Mouse (Mus musculus) testis, adult 2 months (tissue): ENCODE results near the gene Rabggtb. TPM values are rescaled to one million over a fixed set of nuclear protein-coding genes. Genes with fewer than 3 reads are reported as not detected.

Experiments used
- H3K27ac ChIP-seq: fragments of 200-500 bp; 2 replicates; pipeline ENCODE4 v1.5.1; 2012; ENCODE audit warnings: low read depth, low read length; ENCODE audit not compliant: control insufficient read depth, insufficient read depth
- H3K27me3 ChIP-seq: fragments of 200-500 bp; 2 replicates; pipeline ENCODE4 v1.6.1; 2012; ENCODE audit warnings: mild to moderate bottlenecking, low read length, moderate library complexity; ENCODE audit not compliant: control insufficient read depth, insufficient read depth
- H3K36me3 ChIP-seq: fragments of 200-500 bp; 2 replicates; pipeline ENCODE4 v1.6.1; 2012; ENCODE audit warnings: mild to moderate bottlenecking, low read length; ENCODE audit not compliant: control insufficient read depth, insufficient read depth
- H3K4me1 ChIP-seq: fragments of 200-500 bp; 2 replicates; pipeline ENCODE4 v1.6.1; 2012; ENCODE audit warnings: low read length; ENCODE audit not compliant: control insufficient read depth, insufficient read depth
- H3K4me3 ChIP-seq: fragments of 200-500 bp; 2 replicates; pipeline ENCODE4 v1.5.1; 2012; ENCODE audit warnings: low read depth, mild to moderate bottlenecking, low read length, moderate library complexity, mixed read lengths; ENCODE audit not compliant: control insufficient read depth
- CTCF ChIP-seq: fragments of 200-500 bp; IDR thresholded peaks from 2 replicates; pipeline ENCODE4 v1.5.1; 2012; ENCODE audit warnings: low read depth, mild to moderate bottlenecking, inconsistent platforms, low read length, moderate library complexity; ENCODE audit not compliant: control insufficient read depth, insufficient read depth, insufficient replicate concordance
- POLR2A ChIP-seq: fragments of 200-500 bp; IDR thresholded peaks from 2 replicates; pipeline ENCODE4 v1.6.1; 2012; ENCODE audit warnings: low read depth, mild to moderate bottlenecking, inconsistent platforms, low read length, moderate library complexity; ENCODE audit not compliant: control insufficient read depth
- polyA plus RNA-seq: library from polyadenylated mRNA; depleted of rRNA; stranded (reverse); fragments of >200 nt; gene quantifications from 2 replicates; pipeline ENCODE4 v1.2.3, GENCODE M21; 2012

Gene Rabggtb
- polyA plus RNA-seq, 1 experiment = 11.6 TPM

GRCm38 (mm10) chr3:153940021-153940420, 27.2 kb upstream of the Rabggtb start:
- TF ChIP-seq CTCF (no peak), POLR2A (no peak)
- H3K27ac ChIP-seq = no peak overlapping the region
- H3K4me3 ChIP-seq = no peak overlapping the region
- no peaks in the 10 kb centered on the region for H3K36me3 ChIP-seq
- no peaks in the 10 kb centered on the region for H3K4me1 ChIP-seq
- H3K27me3 ChIP-seq = no peaks in the 10 kb centered on the region

GRCm38 (mm10) chr3:153937116-153937810, 24.5 kb upstream of the Rabggtb start:
- H3K36me3 ChIP-seq = no peaks in the 10 kb centered on the region
- no peaks in the 10 kb centered on the region for H3K4me1 ChIP-seq
- H3K27ac ChIP-seq = no peak overlapping the region
- no peak overlapping the region for H3K4me3 ChIP-seq
- no peak for TF ChIP-seq CTCF
- no peaks in the 10 kb centered on the region for H3K27me3 ChIP-seq

- no peaks in the 10 kb centered on the region for H3K4me1 ChIP-seq
- TF ChIP-seq POLR2A (no peak), CTCF (no peak)
- no peaks in the 10 kb centered on the region for H3K27me3 ChIP-seq
- H3K4me3 ChIP-seq = no peak overlapping the region
- H3K36me3 ChIP-seq = no peaks in the 10 kb centered on the region
- H3K27ac ChIP-seq = no peak overlapping the region
Measured at GRCm38 (mm10) chr3:153935878-153936277, 23.1 kb upstream of the Rabggtb start.

- no peak for TF ChIP-seq CTCF
- no peak for TF ChIP-seq POLR2A
- Histone ChIP-seq H3K27ac (no peak overlapping the region), H3K27me3 (no peaks in the 10 kb centered on the region), H3K4me1 (no peaks in the 10 kb centered on the region), H3K4me3 (no peak overlapping the region), H3K36me3 (no peaks in the 10 kb centered on the region)
Measured at GRCm38 (mm10) chr3:153932461-153932860, 19.7 kb upstream of the Rabggtb start.

- Histone ChIP-seq H3K27ac (no peak overlapping the region), H3K36me3 (no peaks in the 10 kb centered on the region), H3K27me3 (no peaks in the 10 kb centered on the region), H3K4me3 (no peak overlapping the region), H3K4me1 (no peaks in the 10 kb centered on the region)
- TF ChIP-seq CTCF (no peak), POLR2A (no peak)
Measured at GRCm38 (mm10) chr3:153929526-153929925, 16.7 kb upstream of the Rabggtb start.

- Histone ChIP-seq H3K27ac (no peak overlapping the region), H3K4me3 (no peak overlapping the region), H3K27me3 (no peaks in the 10 kb centered on the region), H3K4me1 (no peaks in the 10 kb centered on the region), H3K36me3 (no peaks in the 10 kb centered on the region)
- no peak for TF ChIP-seq POLR2A
- TF ChIP-seq CTCF = peak; percentile 20; the same call in 1 of the 2 replicates
Measured at GRCm38 (mm10) chr3:153926333-153926732, 13.5 kb upstream of the Rabggtb start.

- H3K27ac ChIP-seq = no peak overlapping the region
- TF ChIP-seq CTCF (no peak), POLR2A (no peak)
- H3K4me1 ChIP-seq = no peaks in the 10 kb centered on the region
- H3K27me3 ChIP-seq = no peaks in the 10 kb centered on the region
- H3K4me3 ChIP-seq = no peak overlapping the region
- no peaks in the 10 kb centered on the region for H3K36me3 ChIP-seq
Measured at GRCm38 (mm10) chr3:153921147-153921910, 8.5 kb upstream of the Rabggtb start.

GRCm38 (mm10) chr3:153917200-153917599, 4.4 kb upstream of the Rabggtb start:
- H3K4me3 ChIP-seq = no peak overlapping the region
- H3K4me1 ChIP-seq = peaks cover 3% of the 10 kb centered on the region
- H3K27me3 ChIP-seq = no peaks in the 10 kb centered on the region
- TF ChIP-seq CTCF = no peak
- no peak for TF ChIP-seq POLR2A
- no peak overlapping the region for H3K27ac ChIP-seq
- no peaks in the 10 kb centered on the region for H3K36me3 ChIP-seq
